Mouse (Mus musculus) testis, adult 2 months (tissue): ENCODE measurements around the gene Maco1.

Source experiments
- CTCF ChIP-seq: fragments of 200-500 bp; IDR thresholded peaks from 2 replicates; pipeline ENCODE4 v1.5.1; 2012; ENCODE audit warnings: low read depth, mild to moderate bottlenecking, inconsistent platforms, low read length, moderate library complexity; ENCODE audit not compliant: control insufficient read depth, insufficient read depth, insufficient replicate concordance
- POLR2A ChIP-seq: fragments of 200-500 bp; IDR thresholded peaks from 2 replicates; pipeline ENCODE4 v1.6.1; 2012; ENCODE audit warnings: low read depth, mild to moderate bottlenecking, inconsistent platforms, low read length, moderate library complexity; ENCODE audit not compliant: control insufficient read depth

DNA sequence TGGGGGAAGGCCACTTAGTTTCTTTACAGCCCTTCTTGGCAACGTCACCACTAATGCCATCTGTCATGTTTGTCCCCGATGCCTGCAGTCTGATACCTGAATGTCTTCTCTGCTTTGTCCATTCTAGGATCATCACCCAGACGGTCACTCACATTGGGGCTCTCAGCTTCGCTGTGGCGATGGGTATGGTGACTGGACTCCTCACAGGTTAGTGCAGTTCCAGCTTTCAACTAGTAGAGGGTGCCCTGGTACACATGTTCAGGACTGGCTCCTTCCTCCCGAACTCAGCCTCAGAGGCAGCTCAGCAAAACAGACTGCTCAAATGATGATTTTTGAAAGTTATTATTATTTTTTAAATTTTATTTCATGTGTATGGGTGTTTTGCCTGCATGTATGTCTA lies 39.0 kb upstream of the Maco1 start:
- TF ChIP-seq CTCF (no peak), POLR2A (no peak)
